Mouse (Mus musculus) CD8-positive naive resting alpha-beta T cell, adult 57 days (primary cell): Measurements from ENCODE around the gene Ms4a4a. TPM values are rescaled to one million over a fixed set of nuclear protein-coding genes. Genes with fewer than 3 reads are reported as not detected.

Experiments used
- total RNA-seq: library from RNA; stranded (reverse); gene quantifications from one replicate; pipeline ENCODE4 v1.2.4, GENCODE M21; 2023

Ms4a4a gene
- total RNA-seq = 1.5 TPM

GRCm38 (mm10) chr19:11375273-11375672 is at the start of gene Ms4a4a:
Gene Ms4a4a, plus strand, starts transcription at chr19:11375523.

DNA sequence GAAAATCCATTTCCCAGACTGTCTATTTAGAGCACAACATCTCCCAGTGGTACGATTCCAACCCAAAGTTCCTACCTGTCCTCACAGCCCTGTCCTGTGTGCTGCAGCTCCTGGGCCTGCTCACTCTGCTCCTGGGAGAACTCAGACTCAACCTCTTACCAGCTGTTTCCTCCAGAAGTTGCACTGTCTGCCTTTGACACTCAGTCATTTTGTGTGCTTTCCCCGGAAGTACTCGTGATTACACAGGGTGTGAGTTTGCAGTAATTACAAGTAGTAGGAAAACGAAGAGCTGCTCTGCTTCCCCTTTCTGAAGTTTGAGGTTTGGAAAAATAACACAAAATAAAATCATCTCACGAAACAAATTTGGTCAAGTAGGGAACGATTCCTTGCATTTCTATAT is 39.4 kb upstream of the Ms4a4a start, which contains the start of gene Ms4a7:
Gene Ms4a7 (minus strand): TSS at position 215 of the 400 bp plus-strand sequence.

DNA sequence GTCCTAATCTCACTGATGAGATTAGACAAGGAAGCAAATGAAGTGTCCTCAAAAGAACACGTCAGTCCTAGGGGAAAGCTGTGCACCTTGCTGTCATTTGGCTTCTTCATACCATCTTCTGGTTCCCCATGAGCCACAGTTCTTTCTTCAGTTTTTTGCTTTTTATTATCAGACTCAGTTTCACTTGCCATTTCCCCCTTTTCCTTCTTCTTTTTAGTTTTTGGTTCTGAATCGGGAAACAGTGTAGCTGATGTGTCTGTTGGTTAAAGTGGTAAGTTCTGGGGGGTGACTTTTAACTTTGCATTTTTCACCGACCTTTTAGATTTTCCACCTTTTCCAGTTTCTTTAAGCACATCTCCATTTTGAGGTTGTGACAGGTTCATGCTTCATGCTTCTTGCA is 29.2 kb downstream of the Ms4a4a start, which contains the start of gene Ms4a4c:
Gene Ms4a4c (plus strand): TSS at position 244 of the 400 bp plus-strand sequence.

Other genes starting within 250 kb of the Ms4a4a start
- not detected for gene 1700017D01Rik, start 244.6 kb upstream of the Ms4a4a start, total RNA-seq
- gene 1700025F22Rik, start 210.2 kb upstream of the Ms4a4a start, total RNA-seq = not detected
- gene Ms4a13, start 178.8 kb upstream of the Ms4a4a start, total RNA-seq = not detected
- gene Ms4a12, start 143.1 kb upstream of the Ms4a4a start, total RNA-seq = not detected
- gene Ms4a1, start 109.3 kb upstream of the Ms4a4a start, total RNA-seq = 44.6 TPM
- not detected for gene Ms4a5, start 91.7 kb upstream of the Ms4a4a start, total RNA-seq
- not detected for gene Ms4a14, start 61.1 kb upstream of the Ms4a4a start, total RNA-seq
- gene Ms4a7, start 39.4 kb upstream of the Ms4a4a start, total RNA-seq = 0.61 TPM
- 53.2 TPM for gene Ms4a4c, start 29.2 kb downstream of the Ms4a4a start, total RNA-seq
- gene Ms4a4b, start 68.0 kb downstream of the Ms4a4a start, total RNA-seq = 937 TPM
- gene Ms4a6c, start 93.8 kb downstream of the Ms4a4a start, total RNA-seq = 33.8 TPM
- gene Gm8369, start 110.4 kb downstream of the Ms4a4a start, total RNA-seq = 328 TPM
- gene Ms4a6b, start 141.0 kb downstream of the Ms4a4a start, total RNA-seq = 604 TPM
- not detected for gene Ms4a4d, start 161.3 kb downstream of the Ms4a4a start, total RNA-seq
- 8.6 TPM for gene Ms4a6d, start 229.3 kb downstream of the Ms4a4a start, total RNA-seq
- gene Ms4a2, start 248.2 kb downstream of the Ms4a4a start, total RNA-seq = not detected